Mouse (Mus musculus) G1E-ER4 (cell line): ENCODE measurements around the gene Fbxo2. TPM values are rescaled to one million over a fixed set of nuclear protein-coding genes. Genes with fewer than 3 reads are reported as not detected.

Source experiments
- GATA1 ChIP-seq: IDR thresholded peaks from one replicate; pipeline ENCODE4 v1.8.0; 2012; ENCODE audit warnings: low read length, inconsistent platforms
- polyA plus RNA-seq: library from polyadenylated mRNA; stranded (reverse); fragments of >175 nt; gene quantifications from 2 replicates; pipeline ENCODE4 v1.2.3, GENCODE M21; 2012

Gene Fbxo2
- 0.55 and 0.86 TPM in 2 replicates for polyA plus RNA-seq

DNA sequence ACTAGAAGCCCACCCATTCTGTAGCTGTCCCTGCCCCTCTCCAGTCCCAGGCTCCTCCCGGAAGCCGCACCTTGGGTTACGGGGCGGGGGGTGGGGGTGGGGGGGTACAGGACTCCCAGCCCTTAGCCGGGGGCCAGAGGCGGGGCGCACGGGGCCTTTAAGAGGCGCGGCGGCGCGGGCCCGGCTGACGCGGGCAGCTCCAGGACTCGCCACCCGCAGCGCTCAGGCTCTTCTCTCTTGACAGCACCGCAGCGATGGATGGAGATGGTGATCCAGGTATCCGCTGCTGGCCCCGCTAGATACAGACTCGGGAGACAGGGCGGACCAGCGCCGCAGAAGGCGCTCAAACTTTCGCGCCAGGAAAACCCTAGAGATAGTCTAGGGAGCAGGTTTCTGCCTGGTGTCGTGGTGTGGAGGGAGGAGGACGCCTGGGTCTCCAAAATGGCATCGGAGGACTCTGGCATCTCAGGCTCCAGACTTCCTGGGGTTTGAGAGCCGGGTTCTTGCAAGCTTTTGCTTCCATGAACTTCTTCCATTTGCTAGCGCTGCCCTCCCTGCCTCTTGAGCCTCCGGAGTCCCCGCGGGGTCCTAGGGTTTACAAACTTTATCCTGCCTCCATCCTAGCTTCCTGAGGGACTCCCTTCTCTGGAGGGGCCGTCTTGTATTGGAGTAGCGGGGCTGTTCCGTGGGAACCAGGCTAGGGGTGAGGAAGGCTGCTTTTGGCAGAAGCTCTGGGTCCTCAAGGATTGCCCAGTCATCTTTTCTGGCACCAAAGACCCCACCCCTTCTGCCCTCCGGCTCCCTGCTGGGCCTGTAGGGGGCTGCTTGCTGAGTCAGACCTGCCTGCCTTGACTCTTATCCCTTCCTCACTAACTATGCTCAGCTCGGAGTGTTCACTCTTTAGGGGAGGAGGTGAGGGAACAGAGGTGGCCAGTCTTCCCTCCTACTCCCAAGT is at the start of gene Fbxo2, which contains the start of gene Fbxo44:
Gene Fbxo2, plus strand, starts transcription at position 186 of the 955 bp plus-strand sequence.
Gene Fbxo44, minus strand, starts transcription at position 47 of the 955 bp plus-strand sequence.
- TF ChIP-seq GATA1 = no peak

DNA sequence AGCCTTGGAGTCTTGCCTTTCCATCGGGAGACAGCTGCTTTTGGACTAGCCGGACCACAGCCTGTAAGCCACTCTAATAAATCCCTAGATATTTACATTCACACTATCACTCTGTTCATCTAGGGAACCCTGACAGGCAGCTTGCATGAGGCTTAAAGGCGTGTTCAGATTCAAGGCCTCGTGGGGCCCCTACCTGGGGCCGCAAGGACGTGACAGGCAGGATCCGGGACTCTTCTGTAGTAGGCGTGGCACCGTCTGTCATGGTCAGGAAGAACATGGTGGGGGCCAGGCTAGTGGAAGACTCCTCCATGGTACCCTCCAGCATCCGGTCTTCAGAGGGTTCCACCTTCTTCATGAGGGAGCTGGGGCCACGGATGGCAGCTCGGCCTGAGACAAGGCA is 47.9 kb upstream of the Fbxo2 start:
- TF ChIP-seq GATA1 = no peak

DNA sequence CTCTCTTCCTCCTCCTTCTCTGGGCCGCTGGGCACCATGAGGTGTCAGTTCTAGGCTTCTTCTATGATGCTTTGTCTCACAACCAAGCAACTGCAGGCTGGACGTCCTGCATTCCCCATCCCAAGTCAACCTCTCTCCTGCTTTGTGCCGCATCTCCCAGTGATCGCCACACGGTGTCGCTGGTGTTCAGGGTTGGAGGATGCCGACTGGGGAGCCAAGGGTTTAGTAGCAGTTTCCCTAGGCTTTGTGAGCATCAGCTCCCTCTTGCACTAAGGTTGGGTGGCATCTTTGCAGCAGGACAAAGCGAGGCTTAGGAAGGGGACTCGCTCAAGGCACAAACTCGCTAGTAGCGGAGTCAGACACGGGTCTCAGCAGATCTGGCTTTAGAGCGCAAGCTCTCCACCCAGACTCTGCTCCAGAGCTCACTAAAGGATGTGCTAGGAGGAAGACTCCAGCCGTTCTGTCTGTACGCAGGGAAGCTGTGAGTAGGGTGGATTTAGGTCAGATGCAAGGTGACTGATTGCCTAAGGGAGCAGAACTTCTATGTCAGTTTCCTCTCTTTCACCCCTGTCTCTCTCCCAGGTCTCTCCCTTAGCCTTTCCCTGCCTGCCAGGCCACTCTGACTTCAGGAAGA is 45.5 kb upstream of the Fbxo2 start:
- no peak for TF ChIP-seq GATA1

DNA sequence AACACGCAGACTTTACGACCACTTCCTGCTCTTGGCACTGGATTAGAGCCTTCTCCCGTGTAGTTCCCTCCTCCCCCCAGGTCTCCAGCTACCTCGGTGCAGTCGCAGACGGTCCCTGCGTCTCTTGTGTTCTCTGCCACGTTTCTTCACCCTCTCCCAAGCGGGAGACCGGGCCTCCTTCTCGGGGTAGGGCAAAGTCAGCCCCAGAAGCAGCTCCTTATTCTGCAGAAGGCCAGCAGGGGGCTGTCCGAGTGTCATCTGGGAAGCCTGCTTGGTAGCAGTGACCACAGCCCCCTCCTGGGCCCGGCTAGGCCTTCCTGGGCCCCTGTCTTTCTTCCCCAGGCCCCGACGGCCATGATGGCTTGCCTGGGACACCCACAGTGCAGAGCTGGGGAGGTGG is 45.0 kb upstream of the Fbxo2 start:
- TF ChIP-seq GATA1 = no peak

DNA sequence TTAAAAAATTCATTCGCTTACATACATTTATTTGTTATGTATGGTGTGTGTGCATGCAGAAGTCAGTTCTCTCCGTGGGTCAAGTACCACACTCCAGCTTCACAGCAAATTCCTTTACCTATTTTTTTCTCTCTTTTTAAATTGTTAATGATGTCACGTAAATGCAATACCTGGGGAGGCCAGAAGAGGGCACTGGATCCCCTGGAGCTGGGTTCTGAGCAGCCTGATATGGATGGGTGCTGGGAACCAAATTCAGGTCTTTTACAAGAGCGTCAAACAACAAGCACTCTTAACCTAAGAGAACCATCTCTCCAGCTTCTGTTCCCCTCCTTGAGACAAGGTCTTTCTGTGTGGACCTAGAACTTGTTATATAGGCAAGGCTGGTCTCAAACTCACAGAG is 43.8 kb upstream of the Fbxo2 start:
- TF ChIP-seq GATA1 = no peak

DNA sequence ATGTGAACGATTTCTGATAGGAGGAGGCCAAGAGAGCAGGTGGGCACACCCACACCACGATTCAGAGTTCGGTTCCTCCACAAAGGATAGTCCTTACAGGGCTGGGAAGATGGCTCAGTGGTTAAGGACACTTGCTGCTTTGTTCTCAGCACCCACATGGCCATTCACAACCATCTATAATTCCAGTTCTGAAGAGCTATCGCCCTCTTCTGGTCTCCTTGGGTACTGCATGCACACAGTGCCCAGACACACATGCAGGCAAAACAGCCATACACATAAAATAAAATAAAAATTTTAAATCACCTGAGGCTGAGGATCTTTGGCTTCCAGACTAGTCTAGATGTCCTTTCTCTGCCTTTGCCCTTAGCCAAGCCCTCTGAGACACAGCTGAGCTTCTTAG is 43.0 kb upstream of the Fbxo2 start:
- TF ChIP-seq GATA1 = no peak

DNA sequence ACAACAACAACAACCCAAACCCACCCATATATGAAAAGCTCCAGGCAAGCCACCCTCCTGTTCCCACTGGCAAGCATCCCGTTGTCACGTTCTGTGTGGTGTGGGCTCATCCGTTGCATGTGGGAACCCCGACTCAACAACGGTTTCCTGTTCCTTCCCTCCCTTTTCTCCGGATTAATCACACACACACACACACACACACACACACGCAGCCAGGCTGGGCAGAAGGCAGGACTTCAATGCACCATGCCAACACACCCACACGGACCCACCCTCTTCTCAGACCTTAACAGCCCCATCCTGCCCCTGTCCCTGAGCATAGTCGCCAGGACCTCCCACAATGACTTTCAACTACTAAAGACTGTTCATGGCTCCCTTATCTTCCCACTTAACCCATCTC is 39.9 kb upstream of the Fbxo2 start:
- no peak for TF ChIP-seq GATA1

DNA sequence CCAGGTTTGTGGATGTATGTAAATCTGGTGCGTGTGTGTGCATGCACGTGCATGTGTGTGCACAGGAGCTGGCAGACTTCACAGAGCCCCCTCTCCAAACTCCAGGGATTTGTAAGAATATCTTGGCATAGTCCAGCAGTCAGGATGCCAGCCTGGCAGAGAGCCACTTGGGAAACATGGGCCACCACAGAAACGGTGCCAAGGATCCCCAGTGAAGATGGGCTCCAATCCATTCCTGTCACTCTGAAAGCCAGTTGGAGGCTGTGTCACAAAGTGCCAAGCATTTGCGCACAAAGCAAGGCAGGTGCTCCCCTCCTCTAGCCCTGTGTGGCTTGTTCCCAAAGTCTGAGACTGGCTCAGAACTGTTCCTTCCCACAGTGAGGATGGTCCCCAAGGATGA is 39.1 kb upstream of the Fbxo2 start:
- TF ChIP-seq GATA1 = no peak

DNA sequence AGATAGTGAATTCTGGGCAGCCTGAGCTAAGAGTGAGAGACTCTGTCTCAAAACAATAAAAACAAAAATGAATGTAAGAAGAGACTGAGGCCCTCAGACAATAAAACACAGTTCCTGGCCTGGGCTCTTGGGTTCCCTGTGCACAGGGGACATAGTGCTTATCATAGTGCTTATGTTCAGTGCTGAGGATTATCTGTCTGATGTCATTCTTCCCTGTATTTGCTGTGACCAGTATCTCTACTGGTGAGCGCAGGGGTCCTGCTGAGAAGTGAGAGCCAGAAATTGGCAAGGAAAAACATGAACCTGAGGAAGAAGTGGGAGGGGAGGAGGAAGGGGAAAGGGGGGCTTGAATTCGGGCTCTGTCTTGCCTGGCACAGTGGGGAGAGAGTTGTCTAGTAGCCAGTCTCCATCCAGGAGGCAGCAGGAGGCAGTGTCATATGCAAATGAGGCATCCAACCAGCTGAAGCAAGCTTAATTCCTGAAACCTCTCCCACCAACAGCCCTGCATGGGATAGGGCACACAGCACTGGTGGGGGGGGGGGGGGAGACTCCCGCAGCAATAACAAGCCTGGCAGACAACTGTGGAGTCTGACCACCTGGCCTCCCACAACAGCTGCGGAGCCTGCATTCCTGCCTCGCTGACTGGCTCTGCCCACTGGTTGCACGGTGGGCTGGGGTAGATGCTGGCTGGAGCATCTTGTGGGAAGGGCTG is 38.3 kb upstream of the Fbxo2 start:
- TF ChIP-seq GATA1 = no peak

DNA sequence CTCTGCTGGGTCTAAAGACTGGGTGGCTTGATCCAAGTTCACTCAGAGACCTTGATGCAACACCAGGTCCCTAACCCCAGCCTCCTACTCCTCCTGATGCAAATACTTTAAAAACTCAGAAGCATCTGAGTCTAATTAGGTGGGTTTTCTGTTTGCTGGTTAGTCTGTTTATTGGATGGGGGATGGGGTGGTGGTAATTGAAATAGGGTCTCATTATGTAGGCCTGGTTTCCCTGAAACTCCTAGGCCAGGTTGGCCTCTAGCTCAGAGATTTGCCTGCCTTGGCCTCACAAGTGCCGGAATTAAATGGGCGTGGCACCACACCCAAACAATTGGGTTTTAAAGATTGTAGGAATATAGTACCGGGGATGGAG is 37.7 kb upstream of the Fbxo2 start:
- TF ChIP-seq GATA1 = no peak

DNA sequence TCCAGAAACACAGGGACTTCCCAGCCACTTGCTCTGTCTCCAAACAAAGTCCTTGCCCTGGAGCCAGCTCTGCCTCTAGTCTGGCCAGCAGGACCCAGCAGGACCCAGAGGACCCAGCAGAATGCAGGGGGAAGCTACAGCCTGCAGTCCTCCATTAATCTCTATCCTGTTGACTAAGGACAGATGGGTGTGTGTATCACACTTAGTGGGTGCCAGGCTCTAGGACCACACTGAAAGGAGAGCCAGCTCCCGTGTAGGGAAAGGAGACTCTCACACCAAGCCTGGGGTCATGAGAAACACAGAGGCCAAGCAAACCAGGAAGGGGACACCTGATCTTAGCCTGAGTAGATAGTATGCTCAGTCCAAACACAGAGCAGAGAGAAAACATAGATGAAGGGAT is 32.2 kb upstream of the Fbxo2 start:
- no peak for TF ChIP-seq GATA1

DNA sequence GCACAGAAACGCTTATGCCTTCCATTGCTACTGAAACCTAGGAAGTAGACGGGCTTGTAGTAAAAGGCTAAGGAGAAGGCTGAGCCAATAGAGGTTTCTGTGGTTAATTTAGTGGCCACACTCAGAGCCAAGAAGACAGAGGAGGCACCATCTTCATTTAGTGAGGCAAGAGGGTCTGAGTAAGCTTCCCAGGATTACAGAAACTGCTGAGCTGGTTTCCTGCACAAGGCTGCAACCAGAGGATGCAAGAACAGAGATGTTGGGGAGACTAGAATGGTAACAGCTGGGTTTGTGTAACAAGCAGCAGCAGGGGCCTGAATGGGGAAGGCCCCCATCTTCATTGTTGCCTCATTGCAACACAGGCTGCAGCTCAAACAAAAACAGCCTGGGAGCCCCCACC is 31.7 kb upstream of the Fbxo2 start:
- no peak for TF ChIP-seq GATA1

DNA sequence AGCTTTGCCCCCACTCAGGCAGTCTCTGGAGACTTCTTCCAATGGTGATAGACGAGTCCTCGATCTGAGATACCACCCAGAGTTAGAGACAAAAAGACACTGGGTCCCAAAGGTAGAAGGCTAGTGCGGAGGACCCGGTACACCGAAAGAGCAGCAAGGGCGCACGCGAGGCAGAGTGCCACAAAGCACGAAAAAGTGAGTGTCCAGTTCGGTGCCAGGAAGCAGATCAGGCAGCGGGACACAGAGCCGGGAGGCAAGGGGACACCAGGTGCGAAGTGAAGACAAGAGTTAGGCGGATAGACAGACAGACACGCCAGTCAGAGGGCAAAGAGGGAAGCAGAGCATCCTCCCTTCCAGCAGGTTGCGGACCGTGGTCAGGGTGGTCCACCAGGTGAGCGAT is 30.3 kb upstream of the Fbxo2 start, which contains the start of gene Mad2l2:
Gene Mad2l2, plus strand, starts transcription at position 252 of the 400 bp plus-strand sequence.
- TF ChIP-seq GATA1 = no peak

DNA sequence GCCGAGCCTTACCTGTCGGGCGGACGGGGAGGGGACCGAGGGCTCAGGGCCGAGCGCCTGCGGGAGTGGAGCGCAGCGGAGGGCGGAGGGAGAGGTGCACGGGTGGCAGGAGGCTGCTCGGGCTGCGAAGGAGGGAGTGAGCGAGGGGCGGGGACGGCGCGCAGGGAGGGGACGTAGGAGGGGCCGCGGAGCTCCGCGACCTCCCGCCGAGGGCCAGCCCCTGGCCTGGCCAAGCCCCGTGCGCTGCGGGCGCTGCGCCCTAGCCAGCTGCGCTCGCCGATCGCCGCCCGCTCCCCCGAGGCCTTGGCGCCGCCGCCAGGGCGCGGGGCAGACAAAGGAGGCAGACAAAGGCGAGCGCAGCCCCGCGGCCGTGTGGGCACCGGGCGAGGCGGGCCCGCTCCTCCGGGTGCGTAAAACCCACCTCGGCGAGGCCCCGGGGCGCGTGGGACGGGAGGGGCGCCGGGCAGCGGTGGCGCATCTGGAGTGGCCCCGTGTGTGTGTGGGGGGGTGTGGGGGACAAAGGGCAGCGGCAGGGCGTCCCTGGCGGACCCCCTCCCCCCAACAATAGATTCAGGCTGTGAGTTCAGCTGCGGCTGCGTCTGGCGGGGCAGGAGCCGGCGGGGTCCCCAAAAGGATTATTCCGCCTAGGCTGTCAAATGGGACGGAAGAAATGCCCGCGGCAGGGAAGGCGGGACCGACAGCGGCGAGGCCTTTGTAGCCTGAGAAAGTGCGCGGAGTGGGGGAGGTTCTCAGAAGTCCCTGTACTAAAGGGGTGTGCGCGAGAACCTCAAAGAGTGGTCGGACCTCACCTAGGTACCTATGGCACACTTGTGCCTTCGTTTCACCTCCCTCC is 29.6 kb upstream of the Fbxo2 start, which contains the start of gene Draxin:
Gene Draxin, minus strand, starts transcription at position 138 of the 853 bp plus-strand sequence.
- TF ChIP-seq GATA1 = no peak

DNA sequence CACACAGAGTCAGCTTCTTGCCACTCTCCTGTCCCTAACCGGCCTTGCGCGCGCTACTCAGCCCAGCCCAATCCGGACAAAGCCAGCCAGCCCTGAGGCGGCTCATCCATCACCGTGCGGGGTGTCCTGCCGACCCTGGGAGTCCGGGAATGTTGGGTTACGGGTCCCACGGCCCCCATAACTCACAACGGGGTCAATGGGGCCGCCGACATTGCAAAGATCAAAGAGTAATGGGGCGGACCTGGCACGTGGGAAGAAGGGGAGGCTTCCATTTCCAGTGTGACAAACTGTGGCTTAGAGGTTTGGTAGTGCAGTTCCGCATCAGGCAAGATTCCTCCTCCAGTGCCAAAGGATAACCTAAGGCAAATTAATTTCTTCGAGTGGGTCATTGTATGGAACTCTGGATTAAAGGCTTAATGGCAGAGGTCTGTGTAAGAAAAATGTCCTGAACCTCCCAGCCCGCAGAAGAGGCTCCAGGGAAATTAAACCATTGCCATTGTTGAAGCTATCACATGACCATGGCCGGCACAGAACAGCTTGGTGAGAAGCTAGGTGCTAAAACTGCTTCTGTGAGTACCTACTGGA is 28.8 kb upstream of the Fbxo2 start:
- TF ChIP-seq GATA1 = no peak
